Mouse (Mus musculus): Measurements from ENCODE around the gene Ofd1.

Ofd1 gene

GRCm38 (mm10) chrX:166440616-166441063 is at the start of gene Ofd1:
Gene Ofd1 (minus strand): TSS chrX:166440704.
- in situ Hi-C loops (cut with MboI; ENCODE audit: unreplicated experiment in 2 of 2): loop anchor here (25.0 kb wide), 1 partner anchor 797 kb away; no protein-coding TSS in a partner anchor

DNA sequence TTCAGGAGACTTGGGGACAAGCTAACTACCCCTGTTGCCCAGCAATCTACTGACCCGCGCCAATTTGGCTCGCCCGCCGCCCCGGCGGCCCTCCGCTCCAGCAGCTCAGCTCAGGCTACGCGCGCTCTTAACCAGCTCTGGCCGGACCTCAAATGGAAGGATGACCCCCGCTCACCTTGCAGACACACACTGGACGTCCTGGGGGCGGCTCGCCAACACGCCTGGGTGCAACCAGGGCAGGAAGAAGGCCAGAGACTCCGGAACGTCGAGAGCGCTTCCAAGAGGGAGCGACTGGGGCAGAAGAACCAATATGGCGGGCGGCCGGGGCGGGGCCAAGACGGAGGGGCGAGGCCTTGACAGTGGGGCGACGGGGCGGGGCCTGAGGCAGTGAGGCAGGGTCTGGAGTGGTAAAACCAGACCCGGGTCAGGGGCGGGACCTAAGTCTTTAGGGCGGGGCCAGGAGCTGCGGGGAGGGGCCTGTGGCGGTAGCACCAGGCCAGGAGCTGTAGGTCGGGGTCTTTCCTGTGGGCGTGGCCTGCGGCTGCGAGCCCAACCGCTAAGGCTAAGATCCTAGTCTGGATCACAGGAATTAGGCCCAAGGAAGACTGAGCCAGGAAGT is 39.0 kb upstream of the Ofd1 start, which contains the start of gene Rab9:
Gene Rab9 (minus strand): TSS at position 503 of the 619 bp plus-strand sequence.
- in situ Hi-C loops (cut with MboI; ENCODE audit: unreplicated experiment in 2 of 2): no loop called here

- in situ Hi-C loops (cut with MboI; ENCODE audit: unreplicated experiment in 2 of 2): no loop called here
Observed at GRCm38 (mm10) chrX:166478631-166479364, 38.3 kb upstream of the Ofd1 start.

DNA sequence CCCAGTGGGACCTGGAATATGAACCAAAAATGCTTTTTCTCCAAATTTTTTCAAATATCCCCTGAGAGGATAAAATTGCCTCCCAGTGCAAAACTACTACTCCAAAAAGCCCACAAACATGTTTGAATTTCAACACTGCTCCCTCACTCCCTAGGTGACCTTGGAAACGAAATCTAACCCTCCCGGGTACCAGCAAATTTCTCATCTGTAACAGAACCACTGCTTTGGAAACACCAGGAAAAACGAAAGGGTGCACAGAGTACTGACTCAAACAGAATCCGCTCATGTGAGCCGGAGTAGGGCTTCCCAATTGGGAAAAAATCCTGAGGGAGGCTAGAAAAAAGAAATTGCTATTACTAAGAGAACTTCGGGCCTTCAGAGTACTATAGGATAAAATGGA is 36.9 kb upstream of the Ofd1 start:
- in situ Hi-C loops (cut with MboI; ENCODE audit: unreplicated experiment in 2 of 2): no loop called here

DNA sequence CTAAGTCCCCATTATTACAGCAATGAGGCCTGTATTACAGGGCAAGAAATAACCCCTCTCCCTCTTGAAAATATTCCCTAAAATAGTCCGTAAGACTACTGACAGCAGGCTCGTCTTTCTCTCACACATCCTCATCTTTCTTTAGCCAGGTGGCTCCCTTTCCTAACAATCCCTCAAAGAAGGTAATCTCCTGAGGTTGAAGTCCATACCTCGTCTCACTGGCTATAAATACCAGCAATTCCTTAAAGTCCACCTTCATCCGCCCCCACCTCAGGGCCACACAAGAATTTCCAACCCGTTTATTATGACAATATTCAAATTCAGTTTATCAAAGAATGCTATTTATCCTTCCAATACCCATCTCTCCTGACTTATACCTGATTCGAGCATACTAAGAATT is 32.1 kb upstream of the Ofd1 start:
- in situ Hi-C loops (cut with MboI; ENCODE audit: unreplicated experiment in 2 of 2): loop anchor here in 1 of 2 experiments (25.0 kb wide), 1 partner anchor 615 kb away; no protein-coding TSS in a partner anchor

DNA sequence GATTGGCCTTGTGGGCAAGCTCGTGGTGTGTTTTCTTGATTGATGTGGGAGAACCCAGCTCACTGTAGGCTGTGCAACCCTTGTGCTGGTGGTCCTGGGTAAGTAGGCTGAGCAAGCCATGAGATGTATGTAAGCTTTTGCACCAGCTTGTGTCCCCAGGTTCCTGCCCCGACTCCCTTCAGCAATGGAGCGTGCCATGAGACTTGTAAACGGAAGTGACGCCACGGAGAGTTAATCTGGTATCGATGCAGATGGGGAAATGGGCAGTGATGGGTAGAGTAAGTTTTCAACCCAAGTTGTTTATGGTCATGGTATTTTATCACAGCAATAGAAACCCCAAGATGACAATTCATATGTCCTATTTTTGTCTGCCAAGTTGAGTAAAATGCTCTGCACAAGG is 27.8 kb upstream of the Ofd1 start:
- in situ Hi-C loops (cut with MboI; ENCODE audit: unreplicated experiment in 2 of 2): loop anchor here in 1 of 2 experiments (25.0 kb wide), 1 partner anchor 619 kb away; no protein-coding TSS in a partner anchor

GRCm38 (mm10) chrX:166455525-166455924 is 15.0 kb upstream of the Ofd1 start:
- in situ Hi-C loops (cut with MboI; ENCODE audit: unreplicated experiment in 2 of 2): loop anchor here in 1 of 2 experiments (25.0 kb wide), 1 partner anchor 632 kb away; no protein-coding TSS in a partner anchor

GRCm38 (mm10) chrX:166454331-166454730 is 13.8 kb upstream of the Ofd1 start:
- in situ Hi-C loops (cut with MboI; ENCODE audit: unreplicated experiment in 2 of 2): loop anchor here in 1 of 2 experiments (25.0 kb wide), 1 partner anchor 633 kb away; no protein-coding TSS in a partner anchor

DNA sequence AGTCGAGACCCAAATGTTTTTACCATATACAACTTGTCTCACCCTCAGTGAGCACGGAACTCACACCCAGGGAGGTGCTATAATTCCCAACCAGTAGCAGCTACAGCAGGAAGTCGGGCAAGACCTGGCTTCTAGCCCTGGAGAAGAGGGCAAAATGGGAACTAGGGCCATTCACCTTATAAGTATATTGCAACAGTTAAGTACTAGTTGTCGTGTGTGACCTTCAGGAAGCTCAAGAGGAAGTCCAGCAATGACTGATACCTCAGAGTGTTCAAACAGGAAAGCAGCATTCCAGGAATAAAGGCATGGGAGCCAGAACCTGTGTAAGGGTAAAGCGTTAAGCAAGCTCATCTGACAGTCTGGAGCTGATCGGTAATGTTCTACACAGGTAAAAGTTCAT is 13.0 kb upstream of the Ofd1 start:
- in situ Hi-C loops (cut with MboI; ENCODE audit: unreplicated experiment in 2 of 2): loop anchor here in 1 of 2 experiments (25.0 kb wide), 1 partner anchor 634 kb away; no protein-coding TSS in a partner anchor

- in situ Hi-C loops (cut with MboI; ENCODE audit: unreplicated experiment in 2 of 2): loop anchor here (25.0 kb wide), 1 partner anchor 793 kb away; no protein-coding TSS in a partner anchor
Observed at GRCm38 (mm10) chrX:166444552-166444951, 4.0 kb upstream of the Ofd1 start.

DNA sequence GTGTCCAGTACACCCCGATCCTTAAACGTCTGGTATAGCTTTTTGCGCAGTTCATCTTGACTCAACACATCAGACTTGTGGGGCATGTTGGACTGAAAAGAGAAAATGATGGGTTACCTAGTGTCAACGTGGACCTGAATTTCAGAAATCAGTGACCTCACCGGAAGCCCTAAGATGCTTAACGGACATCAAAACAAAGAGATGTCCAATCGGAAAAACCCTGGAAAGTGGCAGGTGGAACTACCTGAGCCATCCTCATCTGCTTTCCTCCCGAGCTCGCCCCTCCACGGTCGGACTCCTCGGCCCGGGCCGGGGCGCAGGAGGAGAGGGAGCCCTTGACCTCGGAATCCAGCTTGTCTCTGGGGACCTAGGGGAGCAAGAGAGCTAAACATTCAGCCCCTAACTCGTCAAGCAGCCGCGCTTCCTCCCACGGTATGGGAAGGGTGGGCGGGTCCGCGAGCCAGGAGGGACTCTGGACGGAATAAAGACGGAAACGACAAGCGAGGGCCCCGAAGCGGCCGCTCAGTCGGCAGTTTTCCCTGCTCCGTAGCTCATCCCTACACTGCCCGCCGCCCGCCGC is 378 bp downstream of the Ofd1 start, which contains the start of gene Trappc2:
Gene Trappc2 (plus strand): TSS at position 539 of the 580 bp plus-strand sequence.
- in situ Hi-C loops (cut with MboI; ENCODE audit: unreplicated experiment in 2 of 2): loop anchor here (25.0 kb wide), 1 partner anchor 797 kb away; no protein-coding TSS in a partner anchor

DNA sequence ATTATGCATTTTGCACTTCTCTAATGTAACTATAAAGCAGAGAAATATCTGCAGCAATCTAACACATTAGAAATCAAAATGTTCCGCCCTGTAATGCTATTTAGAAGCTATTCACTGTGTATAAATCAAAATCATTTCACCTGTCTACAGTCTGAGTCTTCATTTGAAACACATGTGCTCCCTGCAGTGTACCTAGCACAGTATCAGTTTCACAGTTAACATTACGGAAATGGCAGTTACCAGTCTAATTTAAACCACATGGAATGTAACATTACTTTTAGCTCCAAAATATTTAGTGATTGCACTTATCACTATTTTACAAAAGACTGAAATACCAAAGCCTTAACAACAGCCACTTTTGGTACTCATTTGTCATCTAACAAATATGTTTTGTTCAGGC is 5.7 kb downstream of the Ofd1 start:
- in situ Hi-C loops (cut with MboI; ENCODE audit: unreplicated experiment in 2 of 2): loop anchor here (25.0 kb wide), 1 partner anchor 802 kb away; no protein-coding TSS in a partner anchor

DNA sequence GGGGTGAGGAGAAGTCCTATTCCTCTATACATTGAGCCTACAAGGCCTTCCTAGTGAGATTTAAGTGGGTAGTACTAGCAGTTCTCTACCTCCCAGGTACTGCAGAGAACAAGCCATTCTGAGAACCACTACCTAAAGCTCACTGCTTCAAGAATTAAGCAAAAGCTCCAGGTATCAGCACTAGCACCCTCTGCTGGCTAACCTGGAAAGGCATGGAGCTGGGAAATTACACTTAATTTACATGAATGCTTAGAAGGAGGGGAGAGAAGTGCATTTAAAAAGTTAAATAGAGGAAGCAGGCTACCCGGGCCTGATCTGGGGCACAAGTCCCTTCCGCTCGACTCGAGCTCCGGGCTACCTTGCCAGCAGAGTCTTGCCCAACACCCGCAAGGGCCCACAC is 24.3 kb downstream of the Ofd1 start:
- in situ Hi-C loops (cut with MboI; ENCODE audit: unreplicated experiment in 2 of 2): loop anchor here in 1 of 2 experiments (10.0 kb wide), 1 partner anchor 241 kb away; the partner anchor contains the start of gene Gemin8

- in situ Hi-C loops (cut with MboI; ENCODE audit: unreplicated experiment in 2 of 2): no loop called here
Observed at GRCm38 (mm10) chrX:166407865-166408264, 32.6 kb downstream of the Ofd1 start.

DNA sequence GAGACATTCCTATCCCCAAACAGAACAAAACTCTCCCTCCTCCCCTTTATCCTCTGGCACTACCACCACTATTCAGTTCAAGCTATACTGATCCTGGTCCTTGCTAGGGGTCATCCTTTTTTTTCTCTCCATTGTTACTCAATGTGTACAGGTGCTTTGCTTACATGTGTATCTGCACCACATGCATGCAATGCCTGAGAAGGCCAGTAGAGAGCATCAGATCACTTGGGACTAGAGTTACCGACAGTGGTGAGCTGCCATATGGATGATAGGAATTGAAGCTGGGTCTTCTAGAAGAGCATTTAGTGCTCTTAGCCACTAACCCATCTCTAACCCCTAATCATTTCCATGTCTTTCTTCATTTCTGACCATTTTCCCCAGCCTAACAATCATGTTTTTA is 46.8 kb downstream of the Ofd1 start:
- in situ Hi-C loops (cut with MboI; ENCODE audit: unreplicated experiment in 2 of 2): no loop called here

DNA sequence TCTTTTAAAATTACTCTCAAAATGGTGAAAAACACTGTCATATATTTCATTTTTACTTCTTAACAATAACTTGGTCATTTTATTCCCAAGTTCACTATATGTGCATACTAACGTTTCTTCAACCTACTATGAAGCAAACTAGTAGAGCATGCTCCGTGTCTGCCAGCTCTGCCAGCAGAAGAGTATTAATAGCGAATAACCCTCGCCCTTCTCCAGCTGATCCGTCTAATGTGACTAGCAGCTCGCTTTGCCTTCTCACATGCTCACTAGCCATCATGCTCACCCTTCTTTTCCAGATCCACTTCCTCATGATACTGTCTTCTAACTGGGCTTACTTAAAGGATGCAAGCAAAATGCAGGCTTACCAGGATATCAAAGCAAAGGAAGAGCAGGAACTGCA is 53.8 kb downstream of the Ofd1 start:
- in situ Hi-C loops (cut with MboI; ENCODE audit: unreplicated experiment in 2 of 2): no loop called here

DNA sequence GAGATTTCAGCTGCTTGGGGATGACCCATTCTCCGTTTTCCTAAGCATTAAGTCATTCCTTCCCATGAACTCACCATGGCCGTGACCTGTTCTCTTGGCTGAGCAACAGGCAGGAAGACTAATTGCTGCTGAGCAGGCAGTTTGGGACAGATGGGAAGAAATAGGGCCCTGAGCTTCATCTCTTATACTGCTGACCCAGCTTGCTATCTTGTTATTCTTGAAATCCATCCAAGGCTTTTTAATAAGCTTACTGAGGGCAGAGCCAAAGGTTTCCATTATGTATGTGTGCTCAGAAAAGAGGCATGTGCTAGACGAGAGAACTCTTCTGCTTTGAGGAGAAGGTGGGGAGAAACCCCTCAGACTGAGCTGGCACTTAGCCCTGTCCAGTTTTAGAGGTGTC is 55.6 kb downstream of the Ofd1 start:
- in situ Hi-C loops (cut with MboI; ENCODE audit: unreplicated experiment in 2 of 2): no loop called here

- in situ Hi-C loops (cut with MboI; ENCODE audit: unreplicated experiment in 2 of 2): no loop called here
Observed at GRCm38 (mm10) chrX:166383606-166384005, 56.9 kb downstream of the Ofd1 start.

GRCm38 (mm10) chrX:166378652-166379051 is 61.9 kb downstream of the Ofd1 start:
- in situ Hi-C loops (cut with MboI; ENCODE audit: unreplicated experiment in 2 of 2): no loop called here

DNA sequence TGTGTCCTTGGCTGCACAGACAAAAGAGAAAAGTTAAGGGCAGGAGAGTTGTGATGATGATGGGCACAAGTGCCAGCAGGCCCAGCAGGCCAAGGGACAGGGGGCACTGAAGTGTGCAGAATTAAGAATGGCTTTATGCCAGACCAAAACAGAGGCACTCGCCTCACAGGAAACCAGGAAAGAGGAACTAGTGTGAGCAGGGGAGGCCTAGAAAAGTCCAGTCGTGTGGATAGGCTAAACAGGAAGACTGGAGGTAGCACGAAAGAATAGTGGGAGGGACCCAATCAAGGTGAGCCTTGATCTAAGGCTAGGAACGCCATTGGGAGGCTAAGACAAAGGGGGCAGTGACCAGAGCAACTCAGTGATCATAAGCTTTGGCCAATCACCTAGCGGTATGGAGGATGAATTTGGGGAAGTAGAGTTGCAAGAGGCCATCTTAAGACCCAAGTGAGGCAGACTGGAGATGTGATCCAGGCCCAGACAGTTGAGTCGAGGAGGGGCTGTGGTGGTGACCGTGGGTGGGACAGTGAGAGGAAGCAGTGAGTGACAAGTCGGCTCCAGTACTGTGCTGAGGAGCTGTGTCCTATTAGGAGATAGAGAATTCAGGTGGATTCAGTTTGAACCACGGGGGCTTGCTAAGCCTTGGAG is 63.7 kb downstream of the Ofd1 start:
- in situ Hi-C loops (cut with MboI; ENCODE audit: unreplicated experiment in 2 of 2): no loop called here
